Comparison of ENCODE assay signal across 9 mouse cellular contexts in the genomic region with DNA sequence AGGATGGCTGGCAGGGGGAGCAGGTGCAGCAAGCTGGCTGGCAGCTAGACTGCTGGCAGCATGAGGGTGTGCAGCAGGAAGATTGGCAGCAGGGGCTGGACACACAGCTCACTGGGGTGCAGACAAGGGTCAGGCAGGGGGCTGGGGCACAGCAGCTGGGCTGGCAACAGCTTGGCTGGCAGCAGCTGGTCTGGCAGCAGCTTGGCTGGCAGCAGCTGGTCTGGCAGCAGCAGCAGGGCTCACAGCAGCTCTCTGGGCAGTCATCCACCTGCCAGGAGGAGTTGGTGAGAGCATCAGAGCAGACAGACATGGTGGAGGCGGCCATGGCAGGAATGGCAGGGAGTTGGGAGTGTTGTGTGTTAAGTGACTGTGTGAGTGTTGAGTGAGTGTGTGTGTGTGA. TPM values are rescaled to one million over a fixed set of nuclear protein-coding genes. Genes with fewer than 3 reads are reported as not detected.
"Had no signal": no experiment of that assay in that cellular context is flagged by ENCODE, and none has a peak within 500 bp of the region (broad histone marks: within the 10 kb centered on the region; RNA-seq: fewer than 3 reads in every experiment).

Gene Gm7137, minus strand, starts transcription at position 325 of the 400 bp plus-strand sequence.

RNA-seq across cellular contexts. Expression of gene Gm7137, which starts in this region (rescaled TPM):
- total RNA-seq: layer of hippocampus, adult 8-10 months; layer of hippocampus, postnatal 14 days; left cerebral cortex, adult 8-10 months; left cerebral cortex, postnatal 14 days; liver, adult 2 months; megakaryocyte progenitor cell, adult 5-6 weeks; megakaryocyte-erythroid progenitor cell, adult 5-6 weeks; midbrain, postnatal 0 days; neutrophil, adult 5-6 weeks had no signal
